Mouse (Mus musculus) lung, postnatal 0 days (tissue): Measurements from ENCODE around the gene Pigs.

ENCODE experiments used
- CTCF ChIP-seq: IDR thresholded peaks from 2 replicates; pipeline ENCODE4 v1.5.1; 2016; ENCODE audit warnings: antibody characterized with exemption, mild to moderate bottlenecking
- EP300 ChIP-seq: IDR thresholded peaks from 2 replicates; pipeline ENCODE4 v1.6.1; 2016; ENCODE audit warnings: antibody characterized with exemption, mild to moderate bottlenecking, control low read depth

GRCm38 (mm10) chr11:78358330-78359007 lies 30.3 kb downstream of the Pigs start:
- TF ChIP-seq CTCF: peak; percentile 74
- no peak for TF ChIP-seq EP300
